8 mouse cellular contexts compared by ENCODE assay signal in genomic region chr13:63573256-63573835, GRCm38 (mm10). TPM values are rescaled to one million over a fixed set of nuclear protein-coding genes. Genes with fewer than 3 reads are reported as not detected.
DNase-seq lines count a peak whose midpoint lies in the region; ATAC-seq and TF ChIP-seq lines count a peak whose summit lies in the region.

Gene Ptch1 (minus strand): TSS chr13:63573598.

- peak within 1 kb of the TSS; percentile 25 to 71 (median 50) for H3K4me3 ChIP-seq in CH12.LX (replicated peaks in 1 of 3; ENCODE audit: low read depth in 2 of 3, low read length in 2 of 3, poor library complexity in 1 of 3)
- peak within 1 kb of the TSS; percentile 93 for H3K4me3 ChIP-seq in embryonic facial prominence, embryonic 10.5 days
- H3K4me3 ChIP-seq in kidney, embryonic 14.5 days (ENCODE audit: low read length), result peak within 1 kb of the TSS; percentile 70
- H3K4me3 ChIP-seq in liver, embryonic 12.5 days, result peak within 1 kb of the TSS; percentile 54

- no peak for DNase-seq in CH12.LX (ENCODE audit: extremely low read depth)
- no peak for DNase-seq in adrenal gland, adult 8-10 months
- peak; percentile 90 for DNase-seq in embryonic facial prominence, embryonic 10.5 days (ENCODE audit: low spot score)
- peak; percentile 22 for DNase-seq in heart, adult 8-10 months (ENCODE audit: low spot score)
- DNase-seq in neural tube, embryonic 10.5 days (ENCODE audit: extremely low spot score, low spot score), result peak; percentile 85
- peak; percentile 57 for DNase-seq in thymus, postnatal 4 days

- no peak for TF ChIP-seq POLR2A in CH12.LX (IDR thresholded peaks at IDR 0.05; ENCODE audit: low read depth, low read length)

- H3K27ac ChIP-seq in CH12.LX (ENCODE audit: insufficient read depth, low read depth), result no peak within 1 kb of the TSS
- H3K27ac ChIP-seq in embryonic facial prominence, embryonic 10.5 days (replicated peaks), result peak within 1 kb of the TSS; percentile 94
- peak within 1 kb of the TSS; percentile 57 for H3K27ac ChIP-seq in kidney, embryonic 14.5 days (ENCODE audit: low read depth, low read length)
- H3K27ac ChIP-seq in liver, embryonic 12.5 days, result no peak within 1 kb of the TSS

- TF ChIP-seq CTCF in CH12.LX (conservative IDR thresholded peaks at IDR 0.05 in 1 of 2, IDR thresholded peaks at IDR 0.05 in 1 of 2; ENCODE audit: low read depth in 2 of 2, low read length in 2 of 2), result no peak

- dilution Hi-C loops in CH12.LX (cut with MboI; ENCODE audit: extremely low pct_ligation_motif_present, extremely low pct_unique_long_range_greater_than_20kb, low sequenced_read_pairs), result no loop called here

- no peaks in the 10 kb centered on the region for H3K36me3 ChIP-seq in CH12.LX (replicated peaks in 1 of 2; ENCODE audit: control insufficient read depth in 1 of 2, insufficient read depth in 1 of 2, low read length in 1 of 2)
- no peaks in the 10 kb centered on the region for H3K36me3 ChIP-seq in embryonic facial prominence, embryonic 10.5 days (replicated peaks)
- no peaks in the 10 kb centered on the region for H3K36me3 ChIP-seq in kidney, embryonic 14.5 days (ENCODE audit: control insufficient read depth, insufficient read depth, low read length)
- no peaks in the 10 kb centered on the region for H3K36me3 ChIP-seq in liver, embryonic 12.5 days

- WGBS in embryonic facial prominence, embryonic 10.5 days, result under 1% methylated on average over 41 of the region's 44 CpGs
- under 1% methylated on average over 41 of the region's 44 CpGs for WGBS in kidney, embryonic 14.5 days
- WGBS in liver, embryonic 12.5 days (ENCODE audit: insufficient replicate concordance), result under 1% methylated on average over 43 of the region's 44 CpGs

- TF ChIP-seq RAD21 in CH12.LX (IDR thresholded peaks at IDR 0.05; ENCODE audit: low read depth, low read length), result no peak

- H3K4me1 ChIP-seq in CH12.LX (ENCODE audit: control insufficient read depth in 1 of 2, insufficient read depth in 2 of 2), result peaks cover 7 to 24% of the 10 kb centered on the region in 2 experiments
- peaks cover 60% of the 10 kb centered on the region for H3K4me1 ChIP-seq in embryonic facial prominence, embryonic 10.5 days
- peaks cover 18% of the 10 kb centered on the region for H3K4me1 ChIP-seq in kidney, embryonic 14.5 days (ENCODE audit: control insufficient read depth, insufficient read depth, low read length)
- H3K4me1 ChIP-seq in liver, embryonic 12.5 days, result peaks cover 28% of the 10 kb centered on the region

- no peaks in the 10 kb centered on the region for H3K9me3 ChIP-seq in CH12.LX (replicated peaks; ENCODE audit: low read length)
- no peaks in the 10 kb centered on the region for H3K9me3 ChIP-seq in embryonic facial prominence, embryonic 10.5 days
- no peaks in the 10 kb centered on the region for H3K9me3 ChIP-seq in kidney, embryonic 14.5 days (ENCODE audit: control insufficient read depth, low read length)
- no peaks in the 10 kb centered on the region for H3K9me3 ChIP-seq in liver, embryonic 12.5 days (replicated peaks)

- peaks cover 68% of the 10 kb centered on the region for H3K27me3 ChIP-seq in CH12.LX (replicated peaks)
- peaks cover 77% of the 10 kb centered on the region for H3K27me3 ChIP-seq in embryonic facial prominence, embryonic 10.5 days (replicated peaks; ENCODE audit: low read depth, poor library complexity, severe bottlenecking)
- H3K27me3 ChIP-seq in kidney, embryonic 14.5 days (ENCODE audit: control insufficient read depth, insufficient read depth, low read length), result peaks cover 21% of the 10 kb centered on the region
- H3K27me3 ChIP-seq in liver, embryonic 12.5 days (replicated peaks), result peaks cover 80% of the 10 kb centered on the region

- ATAC-seq in kidney, embryonic 14.5 days (ENCODE audit: low FRiP score, low TSS enrichment), result peak; percentile 58
- no peak for ATAC-seq in liver, embryonic 12.5 days

- in situ Hi-C loops in CH12.LX (cut with MboI; ENCODE audit: low pct_ligation_motif_present, low pct_unique_long_range_greater_than_20kb, low sequenced_read_pairs), result loop anchor here (25.0 kb wide), 1 partner anchor 239 kb away; the partner anchor contains the start of gene Ercc6l2

- no peaks in the 10 kb centered on the region for H3K79me2 ChIP-seq in CH12.LX (replicated peaks; ENCODE audit: control insufficient read depth, extremely low read depth, insufficient read depth, poor library complexity, severe bottlenecking)

- peak within 1 kb of the TSS; percentile 98 for H3K4me2 ChIP-seq in CH12.LX (ENCODE audit: insufficient read depth, low read depth, poor library complexity, severe bottlenecking)
- H3K4me2 ChIP-seq in kidney, embryonic 14.5 days (replicated peaks; ENCODE audit: low read depth, low read length), result peak within 1 kb of the TSS; percentile 100
- peak within 1 kb of the TSS; percentile 73 for H3K4me2 ChIP-seq in liver, embryonic 12.5 days

- no peak for TF ChIP-seq EP300 in CH12.LX (IDR thresholded peaks at IDR 0.05; ENCODE audit: low read length)

- H3K9ac ChIP-seq in CH12.LX (ENCODE audit: insufficient read depth, low read depth), result peak within 1 kb of the TSS; percentile 41; the same call in 1 of the 2 replicates
- H3K9ac ChIP-seq in kidney, embryonic 14.5 days (ENCODE audit: low read depth, low read length), result peak within 1 kb of the TSS; percentile 78
- peak within 1 kb of the TSS; percentile 28; the same call in 1 of the 2 replicates for H3K9ac ChIP-seq in liver, embryonic 12.5 days

TF ChIP-seq in CH12.LX, 34 proteins besides CTCF, POLR2A, EP300 and RAD21:
- TF ChIP-seq TBP (conservative IDR thresholded peaks at IDR 0.05; ENCODE audit: low read depth, low read length) (no peak), BHLHE40 (IDR thresholded peaks at IDR 0.05; ENCODE audit: low read depth, low read length) (peak; percentile 69), RCOR1 (conservative IDR thresholded peaks at IDR 0.05; ENCODE audit: low read depth, low read length) (no peak), USF2 (conservative IDR thresholded peaks at IDR 0.05; ENCODE audit: low read depth, low read length) (0 out of 2 replicates have a peak, but pooled peaks have one; percentile 23), USF1 (IDR thresholded peaks at IDR 0.05; ENCODE audit: low read depth, low read length) (peak; percentile 68)

RNA-seq across cellular contexts. Expression of gene Ptch1, which starts in this region (rescaled TPM):
- total RNA-seq in CH12.LX (2012; rRNA removed) (7.4 and 8.2 TPM in 2 replicates), CH12.LX (2014; rRNA removed) (5.2 and 6.2 TPM in 2 replicates)
- polyA plus RNA-seq in CH12.LX (2012; ENCODE audit: insufficient read length, low read depth), result 14.9 and 15.5 TPM in 2 replicates
- 10 to 100 TPM; 61.8 to 83.5 (median 72.3) TPM for total RNA-seq in adrenal gland, adult 8-10 months (2022)
- polyA plus RNA-seq in embryonic facial prominence, embryonic 10.5 days (2016; fragmentation: Nextera tagmentation; extraction: Ambion mirVana), result 33.0 and 33.5 TPM in 2 replicates
- 10 to 100 TPM; 10.1 to 17.2 (median 13.6) TPM for total RNA-seq in heart, adult 8-10 months (2022)
- polyA plus RNA-seq in kidney, embryonic 14.5 days (2014; fragmentation: Nextera tagmentation; extraction: Ambion mirVana), result 17.9 and 28.2 TPM in 2 replicates
- 7.0 TPM in 2 replicates for polyA plus RNA-seq in liver, embryonic 12.5 days (2016; fragmentation: Nextera tagmentation; extraction: Ambion mirVana)

Comparison
In these comparisons a context has a peak if more than half of its experiments do, and no peak if none do; other contexts are left out.
1. DNase-seq: peak in embryonic facial prominence, embryonic 10.5 days (single experiment), heart, adult 8-10 months (single experiment), neural tube, embryonic 10.5 days (single experiment) and thymus, postnatal 4 days (single experiment); none in CH12.LX (single experiment) and adrenal gland, adult 8-10 months (single experiment).
2. H3K27ac ChIP-seq: peak in embryonic facial prominence, embryonic 10.5 days (single experiment) and kidney, embryonic 14.5 days (single experiment); none in CH12.LX (single experiment) and liver, embryonic 12.5 days (single experiment).
3. H3K9ac ChIP-seq: peak in every context shown above with its lines; median percentile 78 in kidney, embryonic 14.5 days; 41 in CH12.LX; 28 in liver, embryonic 12.5 days.
4. Peak in every context shown above with its lines, with median percentiles within 50 percentile points of each other: H3K4me2 ChIP-seq and H3K4me3 ChIP-seq.